Mouse (Mus musculus): Measurements from ENCODE around the gene Tas2r135. TPM values are rescaled to one million over a fixed set of nuclear protein-coding genes. Genes with fewer than 3 reads are reported as not detected.

The Tas2r135 gene
- polyA plus RNA-seq, 1 experiment from 2014 or later, result not detected

DNA sequence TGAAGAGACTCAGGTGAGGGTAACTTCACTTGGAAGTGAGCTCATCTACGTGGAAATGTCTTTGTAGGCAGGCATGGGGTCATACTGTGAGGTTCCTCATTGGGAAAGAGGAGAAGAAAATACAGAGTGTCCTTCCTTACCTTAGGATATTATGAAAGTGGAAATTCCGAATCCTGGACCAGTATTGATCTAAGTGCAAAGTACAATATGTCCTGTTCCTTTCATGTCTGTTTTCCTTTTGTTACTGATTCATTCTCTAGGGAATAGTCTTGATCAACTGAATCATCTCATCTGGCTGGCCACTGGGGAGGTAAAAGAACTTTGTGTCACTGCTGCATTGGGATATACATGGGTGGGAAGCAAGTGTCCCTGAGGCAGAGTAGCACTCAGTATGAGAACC is 30.3 kb downstream of the Tas2r135 start:
- Histone ChIP-seq H3K4me1 (no peaks in the 10 kb centered on the region), H3K4me3 (replicated peaks) (no peak overlapping the region), H3K27me3 (no peaks in the 10 kb centered on the region), H3K36me3 (no peaks in the 10 kb centered on the region), H3K27ac (replicated peaks) (no peak overlapping the region), H3K9ac (no peak overlapping the region), H3K4me2 (replicated peaks) (no peak overlapping the region), H3K9me3 (replicated peaks) (no peaks in the 10 kb centered on the region)
- ATAC-seq (ENCODE audit: insufficient number of reproducible peaks, low FRiP score, low TSS enrichment, low read depth), result no peak
- 73% methylated on average over 2 of the region's 2 CpGs for WGBS

DNA sequence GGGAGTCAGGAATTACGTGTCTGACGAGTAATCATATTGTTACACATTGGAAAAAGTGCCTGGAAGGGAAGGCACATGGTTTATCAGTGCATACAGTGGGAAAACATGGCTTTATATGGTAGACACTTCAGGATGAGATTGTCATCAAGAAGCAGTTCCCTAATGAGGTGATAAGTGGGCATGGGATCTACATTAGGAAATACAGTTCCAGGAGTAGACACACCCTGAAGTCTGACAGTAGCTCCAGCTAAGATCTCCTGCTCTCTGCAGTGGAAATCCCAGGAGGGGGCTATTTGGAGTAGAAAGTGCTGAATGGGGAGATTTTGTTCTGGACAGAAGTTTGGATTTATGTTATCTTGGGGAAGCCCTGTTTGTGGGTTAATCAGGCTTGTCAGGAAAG is 36.2 kb downstream of the Tas2r135 start:
- ATAC-seq (ENCODE audit: insufficient number of reproducible peaks, low FRiP score, low TSS enrichment, low read depth), result no peak
- no peak overlapping the region for H3K4me3 ChIP-seq (replicated peaks)
- WGBS, result 61% methylated on average over 2 of the region's 2 CpGs
- no peak overlapping the region for H3K4me2 ChIP-seq (replicated peaks)
- H3K27ac ChIP-seq (replicated peaks), result no peak overlapping the region
- H3K4me1 ChIP-seq, result no peaks in the 10 kb centered on the region
- H3K27me3 ChIP-seq, result no peaks in the 10 kb centered on the region
- H3K36me3 ChIP-seq, result no peaks in the 10 kb centered on the region
- no peak overlapping the region for H3K9ac ChIP-seq
- H3K9me3 ChIP-seq (replicated peaks), result no peaks in the 10 kb centered on the region

DNA sequence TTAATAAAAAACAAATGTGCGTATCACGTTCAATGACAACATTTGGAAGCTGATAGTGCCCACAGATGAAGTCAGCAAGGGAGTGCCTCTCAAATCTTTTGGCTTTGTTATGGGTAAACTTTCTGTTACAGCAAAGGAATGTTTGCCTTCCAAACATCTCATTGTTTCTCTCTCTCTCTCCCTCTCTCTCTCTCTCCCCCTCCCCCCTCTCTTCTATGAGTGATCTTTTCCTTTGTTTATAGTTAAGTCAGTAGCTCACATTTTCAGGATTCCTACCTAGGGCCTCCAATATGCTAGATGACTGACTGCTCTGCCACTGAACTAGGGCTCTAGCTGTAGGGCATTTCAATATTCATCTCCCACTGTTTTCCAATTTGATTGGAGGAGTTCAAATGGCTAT is 39.3 kb downstream of the Tas2r135 start:
- Histone ChIP-seq H3K9ac (no peak overlapping the region), H3K9me3 (replicated peaks) (no peaks in the 10 kb centered on the region), H3K4me1 (no peaks in the 10 kb centered on the region), H3K27me3 (no peaks in the 10 kb centered on the region), H3K36me3 (no peaks in the 10 kb centered on the region), H3K27ac (replicated peaks) (no peak overlapping the region), H3K4me3 (replicated peaks) (no peak overlapping the region), H3K4me2 (replicated peaks) (no peak overlapping the region)
- WGBS, result 73% methylated on average over 2 of the region's 2 CpGs
- ATAC-seq (ENCODE audit: insufficient number of reproducible peaks, low FRiP score, low TSS enrichment, low read depth), result no peak

DNA sequence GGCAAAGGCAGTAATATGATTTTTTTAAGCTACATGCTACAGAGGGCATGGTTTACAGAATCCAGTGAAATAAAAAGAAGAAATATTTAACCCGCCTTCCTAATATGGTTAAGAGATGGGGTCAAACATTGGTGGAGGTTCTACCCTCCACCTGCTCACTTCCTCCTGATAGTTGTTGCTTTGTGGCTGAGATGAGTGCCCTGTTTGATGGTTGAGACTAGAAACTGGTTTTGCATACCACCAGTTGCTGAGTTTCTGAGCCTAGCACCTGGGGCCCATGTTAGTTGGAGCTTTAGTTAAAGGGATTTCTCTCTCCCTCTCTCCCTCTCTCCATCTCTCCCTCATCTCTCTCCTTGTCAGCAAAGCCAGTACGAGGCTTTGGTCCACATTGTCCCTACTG is 42.1 kb downstream of the Tas2r135 start:
- WGBS, result 79% methylated on average over 2 of the region's 2 CpGs
- ATAC-seq (ENCODE audit: insufficient number of reproducible peaks, low FRiP score, low TSS enrichment, low read depth), result no peak
- no peak overlapping the region for H3K4me3 ChIP-seq (replicated peaks)
- no peak overlapping the region for H3K9ac ChIP-seq
- H3K4me1 ChIP-seq, result no peaks in the 10 kb centered on the region
- H3K27me3 ChIP-seq, result no peaks in the 10 kb centered on the region
- no peak overlapping the region for H3K4me2 ChIP-seq (replicated peaks)
- H3K9me3 ChIP-seq (replicated peaks), result no peaks in the 10 kb centered on the region
- no peak overlapping the region for H3K27ac ChIP-seq (replicated peaks)
- no peaks in the 10 kb centered on the region for H3K36me3 ChIP-seq

Other genes with a start within 250 kb of the Tas2r135 start
- not detected in 2 replicates for gene Tas2r144, start 190.1 kb upstream of the Tas2r135 start, polyA plus RNA-seq (2015; fragmentation: Nextera tagmentation; extraction: Ambion mirVana)
- gene Gstk1, start 159.5 kb upstream of the Tas2r135 start, polyA plus RNA-seq (2015; fragmentation: Nextera tagmentation; extraction: Ambion mirVana), result 19.0 and 20.1 TPM in 2 replicates
- 1.5 and 2.1 TPM in 2 replicates for gene Tmem139, start 143.5 kb upstream of the Tas2r135 start, polyA plus RNA-seq (2015; fragmentation: Nextera tagmentation; extraction: Ambion mirVana)
- gene Casp2, start 140.4 kb upstream of the Tas2r135 start, polyA plus RNA-seq (2015; fragmentation: Nextera tagmentation; extraction: Ambion mirVana), result 45.8 and 46.5 TPM in 2 replicates
- 0.08 and 0.24 TPM in 2 replicates for gene Clcn1, start 118.7 kb upstream of the Tas2r135 start, polyA plus RNA-seq (2015; fragmentation: Nextera tagmentation; extraction: Ambion mirVana)
- gene Fam131b, start 80.8 kb upstream of the Tas2r135 start, polyA plus RNA-seq (2015; fragmentation: Nextera tagmentation; extraction: Ambion mirVana), result 0.23 and 0.24 TPM in 2 replicates
- gene Zyx, start 55.8 kb upstream of the Tas2r135 start, polyA plus RNA-seq (2015; fragmentation: Nextera tagmentation; extraction: Ambion mirVana), result 127 and 131 TPM in 2 replicates
- 19.5 and 21.6 TPM in 2 replicates for gene Epha1, start 32.2 kb upstream of the Tas2r135 start, polyA plus RNA-seq (2015; fragmentation: Nextera tagmentation; extraction: Ambion mirVana)
- not detected in 2 replicates for gene Tas2r143, start 5.2 kb upstream of the Tas2r135 start, polyA plus RNA-seq (2015; fragmentation: Nextera tagmentation; extraction: Ambion mirVana)
- gene Tas2r126, start 29.1 kb downstream of the Tas2r135 start, polyA plus RNA-seq (2015; fragmentation: Nextera tagmentation; extraction: Ambion mirVana), result not detected in 2 replicates
- gene Olfr458, start 59.8 kb downstream of the Tas2r135 start, polyA plus RNA-seq (2015; fragmentation: Nextera tagmentation; extraction: Ambion mirVana), result not detected in 2 replicates
- 0.08 TPM in 1 of 2 replicates, not detected in the other for gene Olfr457, start 70.9 kb downstream of the Tas2r135 start, polyA plus RNA-seq (2015; fragmentation: Nextera tagmentation; extraction: Ambion mirVana)
- 0.39 TPM in 1 of 2 replicates, not detected in the other for gene Olfr456, start 81.8 kb downstream of the Tas2r135 start, polyA plus RNA-seq (2015; fragmentation: Nextera tagmentation; extraction: Ambion mirVana)
- gene Olfr455, start 142.2 kb downstream of the Tas2r135 start, polyA plus RNA-seq (2015; fragmentation: Nextera tagmentation; extraction: Ambion mirVana), result 0.04 TPM in 1 of 2 replicates, not detected in the other
- 0.05 TPM in 1 of 2 replicates, not detected in the other for gene Tcaf3, start 192.3 kb downstream of the Tas2r135 start, polyA plus RNA-seq (2015; fragmentation: Nextera tagmentation; extraction: Ambion mirVana)
- gene Tcaf2, start 239.8 kb downstream of the Tas2r135 start, polyA plus RNA-seq (2015; fragmentation: Nextera tagmentation; extraction: Ambion mirVana), result 6.3 and 6.4 TPM in 2 replicates